Mouse (Mus musculus) intestine, embryonic 15.5 days (tissue): ENCODE measurements around the gene Atp5g3. TPM values are rescaled to one million over a fixed set of nuclear protein-coding genes. Genes with fewer than 3 reads are reported as not detected.
"Not testable (repeated sequence)": the region's sequence is repeated elsewhere in the genome, so short reads cannot be mapped to it uniquely, and the experiment has no call there.

ENCODE experiments used
- ATAC-seq: fragments of 200-750 bp; cut with Nextera tagmentation; 2 replicates; pipeline ENCODE4 v1.8.0; 2017; ENCODE audit warnings: moderate TSS enrichment, moderate library complexity
- H3K27ac ChIP-seq: fragments of 300-500 bp; sonication (generic); 2 replicates; pipeline ENCODE4 v1.5.1; 2015; ENCODE audit warnings: mild to moderate bottlenecking, inconsistent platforms
- H3K27me3 ChIP-seq: fragments of 300-500 bp; sonication (generic); replicated peaks from 2 replicates; pipeline ENCODE4 v1.6.1; 2015; ENCODE audit warnings: inconsistent platforms
- H3K36me3 ChIP-seq: fragments of 300-500 bp; sonication (generic); 2 replicates; pipeline ENCODE4 v1.6.1; 2015; ENCODE audit warnings: inconsistent platforms
- H3K4me1 ChIP-seq: fragments of 300-500 bp; sonication (generic); replicated peaks from 2 replicates; pipeline ENCODE4 v1.6.1; 2015; ENCODE audit warnings: inconsistent platforms
- H3K4me2 ChIP-seq: fragments of 300-500 bp; sonication (generic); replicated peaks from 2 replicates; pipeline ENCODE4 v1.6.1; 2015; ENCODE audit warnings: mild to moderate bottlenecking, inconsistent platforms
- H3K4me3 ChIP-seq: fragments of 300-500 bp; sonication (generic); replicated peaks from 2 replicates; pipeline ENCODE4 v1.5.1; 2015; ENCODE audit warnings: inconsistent platforms
- H3K9ac ChIP-seq: fragments of 300-500 bp; sonication (generic); 2 replicates; pipeline ENCODE4 v1.6.1; 2015; ENCODE audit warnings: inconsistent platforms
- H3K9me3 ChIP-seq: fragments of 300-500 bp; sonication (generic); 2 replicates; pipeline ENCODE4 v1.6.1; 2016; ENCODE audit warnings: inconsistent platforms
- WGBS: fragments of 180-500 bp; shearing (Covaris S2); methylation state at CpG from one replicate; pipeline ENCODE4 v1.1.7; 2015; 5-methylcytosine and 5-hydroxymethylcytosine counted together
- polyA plus RNA-seq: library from polyadenylated mRNA; unstranded; fragments of >200 nt; fragmentation: Nextera tagmentation; extraction: Ambion mirVana; gene quantifications from 2 replicates; pipeline ENCODE4 v1.2.1, GENCODE M21; 2015

Gene Atp5g3
- polyA plus RNA-seq, 1 experiment from 2014 or later, result 1,647 TPM

- ATAC-seq, result peak; percentile 58; the same call in 1 of the 2 replicates
- Histone ChIP-seq H3K36me3 (no peaks in the 10 kb centered on the region), H3K9me3 (no peaks in the 10 kb centered on the region), H3K27me3 (no peaks in the 10 kb centered on the region), H3K4me3 (no peak overlapping the region), H3K27ac (no peak overlapping the region), H3K9ac (no peak overlapping the region), H3K4me1 (no peaks in the 10 kb centered on the region), H3K4me2 (no peak overlapping the region)
- WGBS, result 20% methylated on average over 5 of the region's 5 CpGs
Observed at GRCm38 (mm10) chr2:73925089-73925488, 14.0 kb upstream of the Atp5g3 start.

DNA sequence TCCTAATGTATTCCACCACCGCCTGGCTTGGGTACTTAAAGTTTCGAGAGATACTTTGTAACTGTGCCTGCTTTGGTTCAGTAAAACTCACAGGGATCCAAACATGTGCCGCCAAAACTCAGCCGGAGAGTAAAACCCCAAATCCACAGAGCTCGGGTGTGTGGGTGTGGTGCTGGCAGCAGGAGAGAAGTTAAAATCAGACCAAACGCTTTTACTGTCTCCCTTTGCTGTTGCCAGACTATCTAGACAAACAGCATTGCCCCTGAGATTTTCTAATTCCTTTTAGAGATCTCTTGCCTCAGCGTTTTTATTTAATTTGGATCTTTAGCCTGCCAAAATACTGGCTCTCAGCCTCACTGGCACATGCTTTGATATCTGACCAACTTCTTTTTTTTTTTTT lies 8.5 kb upstream of the Atp5g3 start:
- H3K27me3 ChIP-seq, result no peaks in the 10 kb centered on the region
- H3K36me3 ChIP-seq, result no peaks in the 10 kb centered on the region
- ATAC-seq, result no peak
- H3K4me3 ChIP-seq, result no peak overlapping the region
- no peaks in the 10 kb centered on the region for H3K9me3 ChIP-seq
- H3K4me2 ChIP-seq, result no peak overlapping the region
- no peak overlapping the region for H3K27ac ChIP-seq
- no peak overlapping the region for H3K9ac ChIP-seq
- H3K4me1 ChIP-seq, result no peaks in the 10 kb centered on the region
- WGBS, result 70% methylated on average over 7 of the region's 7 CpGs

DNA sequence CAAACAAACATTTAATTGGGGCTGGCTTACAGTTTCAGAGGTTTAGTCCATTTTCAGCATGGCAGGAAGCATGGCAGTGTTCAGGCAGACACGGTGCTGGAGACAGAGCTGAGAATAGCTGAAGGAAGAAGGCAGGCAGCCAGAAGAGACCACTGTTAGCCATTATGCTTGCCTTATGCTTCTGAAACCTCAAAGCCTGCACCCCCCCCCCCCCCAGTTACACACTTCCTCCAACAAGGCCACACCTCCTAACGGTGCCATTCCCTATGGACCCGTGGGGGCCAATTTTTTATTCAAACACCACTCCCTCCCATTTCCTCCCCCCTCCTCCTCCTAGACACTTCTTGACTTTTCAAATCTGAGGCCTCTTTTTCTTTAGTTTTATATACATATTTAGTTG lies 1.1 kb upstream of the Atp5g3 start:
- H3K4me3 ChIP-seq, result no peak overlapping the region
- H3K9ac ChIP-seq, result no peak overlapping the region
- no peaks in the 10 kb centered on the region for H3K9me3 ChIP-seq
- 0 out of 2 replicates have a peak, but pooled peaks cover 3% of the 10 kb centered on the region for H3K4me1 ChIP-seq
- peaks cover 16% of the 10 kb centered on the region for H3K36me3 ChIP-seq
- no peak for ATAC-seq
- H3K27ac ChIP-seq, result no peak overlapping the region
- H3K27me3 ChIP-seq, result no peaks in the 10 kb centered on the region
- H3K4me2 ChIP-seq, result no peak overlapping the region
- 77% methylated on average over 3 of the region's 3 CpGs for whole genome bisulfite sequencing

DNA sequence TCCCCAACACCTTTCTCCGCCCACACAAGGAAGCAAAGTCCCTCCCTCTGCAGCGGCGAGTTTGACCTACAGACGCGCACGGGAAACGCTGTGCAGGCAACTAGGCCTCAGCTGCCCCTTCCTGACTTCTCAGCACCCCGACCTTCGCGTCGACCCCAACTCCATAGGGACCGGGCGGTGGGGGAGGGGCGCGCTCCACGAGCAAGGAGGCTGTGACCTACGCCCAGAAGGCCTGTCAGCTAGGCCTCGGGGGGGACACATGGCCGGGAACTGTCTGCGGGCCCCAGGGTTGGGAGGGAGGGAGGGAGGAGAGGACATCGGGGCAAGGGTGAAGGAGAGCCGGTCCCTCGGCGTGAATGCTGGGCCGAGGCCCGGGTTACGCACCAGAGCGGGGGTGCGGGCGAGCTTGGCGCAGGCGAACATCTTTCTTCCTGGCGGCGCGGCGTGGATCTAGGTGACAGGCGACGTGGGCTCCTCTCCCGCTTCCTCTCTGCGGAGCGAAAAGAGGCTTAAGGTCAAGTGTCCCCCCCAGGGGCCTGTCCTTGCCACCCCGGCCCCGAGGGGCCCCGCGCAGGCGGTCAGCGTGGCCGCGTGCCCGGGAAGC lies 453 bp downstream of the Atp5g3 start:
- WGBS, result under 1% methylated on average over 48 of the region's 50 CpGs
- Histone ChIP-seq H3K4me2 (peak overlapping the region; percentile 66), H3K36me3 (peaks cover 23% of the 10 kb centered on the region), H3K9ac (peak overlapping the region; percentile 100), H3K27me3 (no peaks in the 10 kb centered on the region), H3K27ac (peak overlapping the region; percentile 93), H3K4me1 (0 out of 2 replicates have a peak, but pooled peaks cover 3% of the 10 kb centered on the region), H3K9me3 (no peaks in the 10 kb centered on the region), H3K4me3 (peak overlapping the region; percentile 92)
- peak; percentile 73 for ATAC-seq

DNA sequence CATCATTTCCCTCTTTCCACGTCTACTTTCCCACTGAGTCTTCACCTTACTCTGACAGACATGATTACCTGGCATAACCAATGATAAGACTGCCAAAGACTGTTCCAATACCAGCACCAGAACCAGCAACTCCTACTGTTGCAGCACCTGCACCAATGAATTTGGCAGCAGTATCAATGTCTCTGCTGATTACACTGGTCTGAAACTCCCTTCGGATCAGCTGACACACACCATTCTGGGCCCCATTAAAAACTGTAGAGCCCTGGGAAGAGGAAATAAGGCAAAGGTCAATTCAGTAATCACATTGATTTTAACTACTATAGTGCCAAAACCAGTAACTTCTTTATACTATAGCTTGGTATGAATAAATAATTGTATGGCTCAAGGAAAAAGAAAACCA lies 2.0 kb downstream of the Atp5g3 start:
- H3K4me3 ChIP-seq, result no peak overlapping the region

GRCm38 (mm10) chr2:73904679-73905078 lies 6.4 kb downstream of the Atp5g3 start:
- ATAC-seq, result peak; percentile 52; the same call in 1 of the 2 replicates
- H3K27me3 ChIP-seq, H3K9me3 ChIP-seq, H3K4me1 ChIP-seq, H3K9ac ChIP-seq, H3K4me2 ChIP-seq, H3K4me3 ChIP-seq, H3K27ac ChIP-seq: not testable (repeated sequence)
- H3K36me3 ChIP-seq, result peaks cover 23% of the 10 kb centered on the region

More for the DNA sequence above, 2.0 kb downstream of the Atp5g3 start:
- ATAC-seq, result no peak
- Histone ChIP-seq H3K9me3 (no peaks in the 10 kb centered on the region), H3K27me3 (no peaks in the 10 kb centered on the region), H3K4me2 (peak overlapping the region; percentile 30), H3K4me1 (0 out of 2 replicates have a peak, but pooled peaks cover 3% of the 10 kb centered on the region), H3K36me3 (peaks cover 23% of the 10 kb centered on the region), H3K9ac (no peak overlapping the region), H3K27ac (no peak overlapping the region)
- 84% methylated on average over 2 of the region's 2 CpGs for WGBS

GRCm38 (mm10) chr2:73903536-73903935 lies 7.6 kb downstream of the Atp5g3 start:
- H3K4me3 ChIP-seq, result no peak overlapping the region
- no peak overlapping the region for H3K9ac ChIP-seq
- H3K27me3 ChIP-seq, result no peaks in the 10 kb centered on the region
- WGBS, result 89% methylated on average over 2 of the region's 2 CpGs
- H3K4me2 ChIP-seq, result no peak overlapping the region
- peaks cover 17% of the 10 kb centered on the region for H3K36me3 ChIP-seq
- H3K4me1 ChIP-seq, result no peaks in the 10 kb centered on the region
- no peaks in the 10 kb centered on the region for H3K9me3 ChIP-seq
- no peak for ATAC-seq
- no peak overlapping the region for H3K27ac ChIP-seq

- H3K27ac ChIP-seq, H3K4me3 ChIP-seq, H3K4me2 ChIP-seq, H3K4me1 ChIP-seq, H3K9ac ChIP-seq, H3K27me3 ChIP-seq, H3K9me3 ChIP-seq, H3K36me3 ChIP-seq, ATAC-seq: not testable (repeated sequence)
- 92% methylated on average over 3 of the region's 3 CpGs for WGBS
Observed at GRCm38 (mm10) chr2:73902328-73902727, 8.8 kb downstream of the Atp5g3 start.

GRCm38 (mm10) chr2:73901169-73901568 lies 10.0 kb downstream of the Atp5g3 start:
- Histone ChIP-seq H3K27me3 (no peaks in the 10 kb centered on the region), H3K36me3 (no peaks in the 10 kb centered on the region), H3K4me2 (no peak overlapping the region), H3K4me3 (no peak overlapping the region), H3K4me1 (no peaks in the 10 kb centered on the region), H3K27ac (no peak overlapping the region), H3K9me3 (no peaks in the 10 kb centered on the region), H3K9ac (no peak overlapping the region)
- ATAC-seq, result no peak

DNA sequence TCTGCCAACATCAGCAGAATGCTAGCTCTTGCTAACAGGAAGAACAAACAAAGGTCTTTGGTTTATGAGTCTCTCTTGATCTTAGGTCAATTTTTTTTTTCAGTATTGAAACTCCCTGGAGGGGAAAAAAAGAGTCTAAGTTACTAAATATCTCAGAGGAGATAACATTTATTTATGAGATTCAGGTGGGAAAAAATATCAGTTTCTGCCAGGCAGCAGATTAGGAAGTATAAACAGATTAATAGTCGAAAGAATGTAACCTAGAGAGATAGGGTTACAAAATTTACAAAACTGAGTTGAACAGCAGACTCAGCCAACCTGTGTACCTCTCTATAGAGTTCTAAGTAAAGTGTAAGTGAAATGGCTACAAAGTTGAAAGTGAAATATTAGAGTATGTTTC lies 10.8 kb downstream of the Atp5g3 start:
- 40% methylated on average over 1 of the region's 1 CpGs for WGBS
- no peak overlapping the region for H3K4me3 ChIP-seq
- no peaks in the 10 kb centered on the region for H3K4me1 ChIP-seq
- no peaks in the 10 kb centered on the region for H3K9me3 ChIP-seq
- no peaks in the 10 kb centered on the region for H3K27me3 ChIP-seq
- H3K9ac ChIP-seq, result no peak overlapping the region
- no peak for ATAC-seq
- H3K4me2 ChIP-seq, result no peak overlapping the region
- H3K27ac ChIP-seq, result no peak overlapping the region
- H3K36me3 ChIP-seq, result no peaks in the 10 kb centered on the region

- H3K4me3 ChIP-seq, H3K9me3 ChIP-seq, H3K27ac ChIP-seq, H3K4me2 ChIP-seq, H3K9ac ChIP-seq, H3K36me3 ChIP-seq, ATAC-seq, H3K4me1 ChIP-seq, H3K27me3 ChIP-seq: not testable (repeated sequence)
- 79% methylated on average over 4 of the region's 4 CpGs for WGBS
Observed at GRCm38 (mm10) chr2:73896919-73897318, 14.2 kb downstream of the Atp5g3 start.

DNA sequence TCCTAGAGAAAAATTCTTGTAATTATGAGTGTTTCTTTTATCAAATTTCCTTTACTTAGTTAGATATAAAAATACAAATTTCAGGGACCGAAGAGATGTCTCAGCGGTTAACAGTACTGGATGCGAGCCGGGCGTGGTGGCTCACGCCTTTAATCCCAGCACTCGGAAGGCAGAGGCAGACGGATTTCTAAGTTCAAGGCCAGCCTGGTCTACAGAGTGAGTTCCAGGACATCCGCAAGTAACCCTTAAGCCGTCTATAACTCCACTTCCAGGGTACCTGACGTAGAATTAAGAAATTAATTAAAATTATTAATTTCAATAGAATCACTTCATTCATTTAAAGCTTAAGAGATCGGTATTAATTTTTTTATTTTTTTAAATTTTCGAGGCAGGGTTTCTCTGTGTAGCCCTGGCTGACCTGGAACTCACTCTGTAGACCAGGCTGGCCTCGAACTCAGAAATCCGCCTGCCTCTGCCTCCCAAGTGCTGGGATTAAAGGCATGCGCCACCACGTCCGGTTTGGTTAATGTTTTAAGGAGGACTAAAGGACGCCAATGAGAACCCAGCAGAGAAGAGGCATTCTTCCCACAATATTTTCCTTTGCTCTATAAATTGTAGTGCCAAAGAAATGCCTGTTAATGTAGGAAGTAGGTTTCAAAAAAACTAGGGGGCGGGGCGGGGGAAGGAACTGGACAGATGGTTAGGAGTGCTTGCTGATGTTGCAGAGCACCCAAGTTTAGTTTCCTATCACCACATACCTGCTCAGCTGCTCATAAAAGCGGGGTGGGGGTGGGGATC lies 17.5 kb downstream of the Atp5g3 start:
- no peak for ATAC-seq
- Histone ChIP-seq H3K27ac (no peak overlapping the region), H3K36me3 (no peaks in the 10 kb centered on the region), H3K9me3 (no peaks in the 10 kb centered on the region), H3K4me3 (peak overlapping the region; percentile 95), H3K4me2 (peak overlapping the region; percentile 64), H3K9ac (peak overlapping the region; percentile 42), H3K4me1 (no peaks in the 10 kb centered on the region), H3K27me3 (no peaks in the 10 kb centered on the region)
- 61% methylated on average over 22 of the region's 22 CpGs for WGBS
